Mouse (Mus musculus) heart, postnatal 25 days (tissue): Measurements from ENCODE around the gene Psmf1. TPM values are rescaled to one million over a fixed set of nuclear protein-coding genes. Genes with fewer than 3 reads are reported as not detected.
A peak's percentile ranks its signal among the peaks of the same experiment; 100 is the strongest.

Experiments used
- DNase-seq: peaks from one replicate; pipeline ENCODE4 v3.0.0; 2022; ENCODE audit warnings: low spot score
- intact Hi-C: fragments of 180-260 bp; cut with DNase I; formaldehyde crosslinking; loops from one replicate; pipeline ENCODE4 v1.15.1; 2025
- total RNA-seq, 2 experiments: library from RNA; stranded (reverse); gene quantifications; 2 replicates each; pipeline ENCODE4 v1.2.3; 2021

The Psmf1 gene
- total RNA-seq: 10 to 100 TPM; 23.0 to 24.0 TPM

DNA sequence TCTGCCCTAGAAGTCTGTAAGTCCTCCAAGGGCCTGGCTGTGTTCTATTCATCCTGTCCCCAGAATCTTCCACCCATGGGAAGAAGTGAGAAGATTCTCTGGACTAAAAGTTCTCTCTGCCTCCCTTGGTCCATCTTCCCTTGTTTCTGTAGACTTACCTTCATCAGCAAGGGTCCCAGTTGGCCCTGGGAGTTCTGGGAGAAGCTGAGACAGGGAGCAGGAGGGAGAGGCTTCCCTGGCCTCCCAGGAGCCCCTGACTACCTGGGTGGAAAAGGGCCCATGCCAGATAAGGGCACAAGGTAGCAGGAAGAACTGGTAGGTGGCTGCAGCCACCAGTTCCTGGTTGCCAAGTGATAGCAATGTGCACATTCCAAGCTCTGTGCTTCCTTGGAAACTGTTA, at the start of gene Psmf1:
TSS of gene Psmf1 (minus strand) at position 342 of the 400 bp plus-strand sequence.
- DNase-seq: no peak
- intact Hi-C loops: loop anchor here (5.0 to 10.0 kb wide), 3 partner anchors 169 to 252 kb away; partner anchors contain the start of genes Nsfl1c and Sdcbp2

DNA sequence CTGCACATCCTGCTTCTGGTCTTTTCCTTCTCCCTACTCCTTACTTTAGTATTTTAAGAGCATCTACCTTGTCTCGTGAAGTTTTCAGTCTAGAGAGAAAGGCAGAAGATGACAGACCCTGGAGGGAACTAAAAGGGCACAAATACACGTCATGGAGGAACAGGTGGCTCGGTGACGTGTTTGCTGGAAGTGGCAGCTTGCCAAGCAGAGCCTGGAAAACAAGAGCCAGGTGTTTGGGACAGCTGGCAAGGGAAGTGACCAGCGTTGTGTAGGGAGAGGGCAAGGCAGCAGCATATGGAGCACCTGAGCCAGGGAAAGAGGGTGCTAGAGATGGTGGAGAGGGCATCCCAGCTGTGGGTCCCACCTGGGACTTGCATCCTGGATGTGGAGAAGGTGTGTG, 47.2 kb upstream of the Psmf1 start:
- intact Hi-C loops: no loop called here
- DNase-seq: no peak

DNA sequence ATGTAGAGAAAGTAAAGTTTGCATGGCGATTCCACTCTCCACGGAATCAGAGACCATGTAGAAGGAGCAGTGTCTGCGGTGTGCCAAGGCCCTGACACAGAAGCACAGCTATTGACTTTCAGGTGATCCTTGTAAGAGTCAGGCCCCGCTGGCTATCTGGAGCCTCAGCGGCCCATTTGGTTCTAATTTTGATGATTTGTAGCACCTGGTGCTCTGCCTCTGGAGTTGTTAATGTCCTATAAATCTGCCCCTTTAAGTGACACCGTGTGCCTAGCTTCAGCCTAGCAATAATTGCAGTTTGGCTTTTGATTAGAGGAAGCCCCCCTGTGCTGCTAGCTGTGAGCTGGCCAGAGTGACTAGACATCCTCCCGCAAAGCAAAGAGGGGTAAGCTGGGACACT, 46.2 kb upstream of the Psmf1 start:
- no peak for DNase-seq
- intact Hi-C loops: no loop called here

DNA sequence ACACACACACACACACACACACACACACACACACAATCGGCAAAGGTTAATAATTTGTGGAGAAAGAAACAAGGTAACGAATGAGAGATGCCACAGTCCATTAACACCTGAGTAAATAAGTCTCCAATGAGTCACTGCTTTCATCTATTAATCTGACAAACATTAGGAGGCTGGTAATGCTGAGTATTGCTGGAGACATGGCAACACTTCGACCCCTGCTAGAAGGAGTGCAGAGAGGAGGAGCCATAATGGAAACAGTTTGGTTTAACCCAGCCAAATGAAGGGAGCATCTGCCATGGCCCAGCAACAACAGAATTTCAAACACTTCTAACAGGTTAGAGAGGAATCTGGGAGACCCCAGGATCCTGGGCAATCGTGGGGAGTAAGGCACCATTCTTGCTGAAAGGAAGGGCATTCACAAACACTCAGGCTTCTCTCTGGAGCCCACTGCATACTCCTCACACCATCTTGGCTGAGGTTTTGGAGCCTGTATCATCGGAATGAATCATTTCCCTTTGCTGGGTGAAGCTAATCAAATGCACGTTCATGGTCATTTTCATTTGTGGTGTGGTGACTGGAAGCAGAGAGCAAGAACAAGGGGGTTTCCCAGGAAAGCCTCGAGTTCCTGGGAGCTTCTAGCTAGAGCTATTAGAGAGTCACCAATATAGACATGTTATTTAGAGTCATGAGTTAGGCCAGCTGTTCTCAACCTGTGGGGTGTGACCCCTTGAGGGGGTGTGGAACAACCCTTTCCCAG, 44.4 kb upstream of the Psmf1 start:
- intact Hi-C loops: no loop called here
- DNase-seq: no peak

DNA sequence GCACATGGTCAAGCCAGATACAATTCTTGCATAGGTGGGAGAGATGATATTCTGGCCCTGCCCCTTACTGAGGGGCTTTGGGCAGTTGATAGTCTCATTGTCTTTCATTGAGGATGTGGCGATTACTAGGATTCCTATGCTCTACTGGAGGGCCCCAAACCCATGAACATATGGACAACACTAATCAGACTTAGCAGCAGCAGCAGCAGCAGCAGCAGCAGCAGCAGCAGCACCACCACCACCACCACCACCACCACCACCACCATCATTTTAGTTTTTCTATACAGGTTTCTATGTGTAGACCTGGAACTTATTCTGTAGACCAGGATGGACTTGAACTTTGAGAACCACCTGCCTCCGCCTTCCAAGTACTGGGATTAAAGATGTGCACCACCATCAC, 39.5 kb upstream of the Psmf1 start:
- intact Hi-C loops: no loop called here
- DNase-seq: no peak

DNA sequence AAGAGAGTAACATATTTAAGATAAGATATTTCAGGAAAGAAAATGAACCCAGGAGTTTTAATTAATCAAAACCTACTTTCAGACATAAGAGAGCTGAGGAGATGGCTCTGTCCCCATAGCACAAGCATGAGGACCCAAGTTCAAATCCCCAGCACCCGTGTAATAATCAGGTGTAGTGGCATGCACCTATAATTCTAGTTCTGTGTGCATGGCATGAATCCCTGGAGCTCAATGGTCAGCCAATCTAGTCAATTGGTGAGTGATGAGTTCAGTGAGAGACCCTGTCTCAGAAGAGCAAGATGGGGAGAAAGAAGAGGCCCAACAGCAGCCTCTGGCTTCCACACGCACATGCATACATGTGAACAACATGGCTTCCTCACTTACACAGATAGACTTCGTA, 33.4 kb upstream of the Psmf1 start:
- no peak for DNase-seq
- intact Hi-C loops: no loop called here

DNA sequence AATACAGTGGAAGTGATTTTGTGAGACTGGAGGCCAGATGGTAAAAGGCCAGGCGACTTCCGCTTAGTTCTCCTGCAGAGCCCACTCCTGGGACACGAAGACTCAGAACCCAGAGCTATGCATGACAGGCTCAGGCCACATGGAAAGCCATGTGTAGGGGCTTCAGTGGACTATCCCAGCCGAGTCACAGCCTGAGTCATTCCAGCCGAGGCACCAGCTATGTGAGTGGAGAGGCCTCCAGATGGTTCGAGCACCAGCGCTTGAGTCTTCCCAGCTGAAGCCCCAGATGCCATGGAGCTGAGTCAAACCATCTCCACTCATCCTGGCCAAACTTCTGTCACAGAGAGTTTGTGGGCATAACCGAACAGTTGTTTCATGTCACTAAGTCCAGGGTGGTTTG, 29.5 kb upstream of the Psmf1 start:
- intact Hi-C loops: no loop called here
- DNase-seq: no peak

DNA sequence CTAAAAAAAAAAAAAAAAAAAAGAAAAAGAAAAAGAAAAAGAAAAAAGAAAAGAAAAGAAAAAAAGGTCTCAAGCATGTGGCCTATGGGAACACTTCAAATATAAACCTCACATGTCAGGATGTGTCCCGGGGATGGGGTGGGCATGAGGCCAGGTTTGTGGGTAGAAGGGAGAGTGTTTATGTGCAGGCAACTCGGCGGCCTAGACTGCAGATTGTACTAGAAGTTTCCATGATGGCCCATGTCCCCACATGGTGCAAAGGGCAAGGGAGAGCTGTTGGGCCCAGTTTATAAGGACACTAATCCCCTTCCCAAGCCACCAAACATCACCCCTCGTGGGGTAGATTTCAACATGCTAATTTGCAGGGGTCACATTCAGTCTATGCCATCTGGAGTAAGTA, 28.2 kb upstream of the Psmf1 start:
- DNase-seq: no peak
- intact Hi-C loops: no loop called here

DNA sequence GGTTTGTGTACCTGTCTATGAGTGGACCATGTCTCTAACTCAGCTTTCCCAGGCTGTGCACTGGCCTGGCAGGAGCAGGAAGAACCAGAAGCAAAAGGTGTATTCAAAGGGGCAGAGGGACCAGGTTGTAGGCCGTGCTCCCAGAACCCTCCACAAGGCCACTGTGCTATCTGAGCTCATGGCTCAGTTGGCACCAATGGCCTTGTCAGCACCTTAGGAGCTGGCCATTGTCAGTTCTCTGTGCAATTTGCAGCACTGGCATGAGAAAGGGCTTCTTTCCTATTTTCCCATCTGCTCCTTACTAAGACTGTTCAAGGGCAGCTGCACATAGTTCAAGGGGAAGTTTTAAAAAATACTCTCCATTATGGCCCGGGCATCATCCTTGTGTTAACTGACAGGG, 20.6 kb upstream of the Psmf1 start:
- no peak for DNase-seq
- intact Hi-C loops: no loop called here

DNA sequence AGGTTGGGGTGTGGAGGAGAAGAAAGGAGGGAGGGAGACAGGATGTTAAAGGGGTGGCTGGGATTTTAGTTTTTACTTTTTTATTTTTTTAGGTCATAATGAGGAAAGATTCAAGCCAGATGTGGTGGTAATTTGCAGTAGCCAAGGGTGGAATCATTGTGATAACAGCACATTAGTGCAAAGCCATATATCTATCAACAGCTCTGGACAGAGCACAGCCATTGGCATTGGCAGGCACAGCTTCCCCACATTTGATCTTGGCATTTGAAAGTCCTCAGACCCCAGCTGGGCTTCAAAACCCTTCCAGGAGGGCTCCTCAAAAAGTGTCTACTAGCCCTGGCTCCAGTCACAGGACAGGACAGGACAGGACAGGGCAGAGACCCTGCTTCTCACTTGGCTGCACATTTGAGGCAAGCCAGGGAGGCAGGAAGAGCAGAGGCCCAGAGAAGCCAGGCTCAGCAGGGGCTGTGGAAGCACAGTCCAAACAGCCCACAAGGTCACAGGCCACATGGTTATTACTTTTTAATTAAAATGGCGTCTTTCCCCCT, 14.9 kb upstream of the Psmf1 start:
- DNase-seq: no peak

DNA sequence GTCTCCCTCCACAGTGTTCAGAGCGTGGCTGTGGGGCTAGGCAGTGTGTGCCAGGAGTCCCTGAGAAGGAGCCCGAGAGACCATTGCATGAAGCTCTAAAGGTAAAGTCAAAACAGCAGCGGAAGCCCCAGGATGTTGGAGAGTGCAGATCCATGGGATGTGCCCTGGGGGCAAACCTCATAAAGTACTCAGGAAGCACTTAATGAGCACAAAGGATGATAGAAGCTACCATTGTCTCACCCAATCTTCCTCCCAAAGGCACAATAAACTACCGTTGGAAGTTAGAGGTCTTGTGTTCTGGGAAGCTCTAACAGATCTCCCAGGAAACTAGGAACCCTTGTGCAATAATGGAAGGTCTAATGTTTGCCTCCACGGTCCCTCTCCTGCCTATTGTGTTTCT, 13.5 kb upstream of the Psmf1 start:
- DNase-seq: no peak
- intact Hi-C loops: no loop called here

More for the DNA sequence above, 14.9 kb upstream of the Psmf1 start:
- intact Hi-C loops: no loop called here

DNA sequence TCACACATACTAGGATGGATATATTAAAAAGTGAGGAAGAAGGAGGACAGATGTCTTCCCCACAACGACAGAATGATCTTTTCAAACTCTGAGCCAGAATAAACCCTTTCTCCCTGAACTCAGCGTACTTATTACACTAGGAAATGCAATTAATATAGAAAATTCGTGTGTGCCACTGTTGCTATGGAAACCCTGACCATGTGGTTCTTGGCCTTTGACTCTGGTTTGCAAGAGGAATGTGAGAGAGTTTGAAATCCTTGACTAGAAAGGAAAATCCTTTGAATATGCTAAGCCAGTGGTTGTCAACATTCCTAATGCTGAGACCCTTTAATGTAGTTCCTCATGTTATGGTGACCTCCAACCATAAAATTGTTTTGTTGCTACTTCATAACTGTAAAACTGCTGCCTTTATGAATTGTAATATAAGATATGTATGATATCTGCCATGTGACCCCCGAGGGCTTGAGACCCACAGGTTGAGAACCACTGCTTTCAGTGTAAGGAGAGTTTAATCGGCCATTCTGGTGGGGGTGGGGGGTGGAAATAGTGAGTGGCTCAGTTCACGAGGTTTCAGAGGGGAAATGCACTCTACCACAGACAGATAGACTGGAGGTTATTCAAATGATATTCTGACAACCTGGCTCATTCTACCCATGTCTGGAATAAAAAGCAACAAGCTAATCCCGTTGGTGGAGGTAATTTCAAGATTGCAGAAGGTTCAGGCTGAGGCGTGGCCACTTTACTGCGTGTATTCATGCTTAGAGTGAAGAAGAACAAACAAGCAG, 12.5 kb upstream of the Psmf1 start:
- intact Hi-C loops: no loop called here
- DNase-seq: no peak

DNA sequence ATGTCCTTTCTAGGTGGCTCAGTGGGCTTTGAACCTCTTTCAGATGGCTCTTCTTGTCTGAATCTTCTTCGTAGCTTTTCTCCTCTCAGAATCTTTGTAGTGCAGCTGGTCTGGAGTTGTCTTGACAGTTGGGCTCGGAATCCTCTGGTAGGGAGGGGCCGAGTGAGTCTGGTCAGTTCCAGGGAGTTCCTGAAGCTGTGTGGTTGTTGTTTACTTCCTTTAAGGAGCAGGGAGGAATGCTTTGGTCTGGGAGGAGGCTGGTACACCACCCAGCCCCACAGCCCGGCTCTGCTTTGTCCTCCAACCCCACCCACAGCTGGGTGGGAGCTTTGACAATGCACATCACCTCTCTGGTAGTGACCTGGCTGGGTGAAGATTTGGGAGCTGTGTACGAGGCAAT, 7.3 kb upstream of the Psmf1 start:
- DNase-seq: no peak
- intact Hi-C loops: no loop called here

DNA sequence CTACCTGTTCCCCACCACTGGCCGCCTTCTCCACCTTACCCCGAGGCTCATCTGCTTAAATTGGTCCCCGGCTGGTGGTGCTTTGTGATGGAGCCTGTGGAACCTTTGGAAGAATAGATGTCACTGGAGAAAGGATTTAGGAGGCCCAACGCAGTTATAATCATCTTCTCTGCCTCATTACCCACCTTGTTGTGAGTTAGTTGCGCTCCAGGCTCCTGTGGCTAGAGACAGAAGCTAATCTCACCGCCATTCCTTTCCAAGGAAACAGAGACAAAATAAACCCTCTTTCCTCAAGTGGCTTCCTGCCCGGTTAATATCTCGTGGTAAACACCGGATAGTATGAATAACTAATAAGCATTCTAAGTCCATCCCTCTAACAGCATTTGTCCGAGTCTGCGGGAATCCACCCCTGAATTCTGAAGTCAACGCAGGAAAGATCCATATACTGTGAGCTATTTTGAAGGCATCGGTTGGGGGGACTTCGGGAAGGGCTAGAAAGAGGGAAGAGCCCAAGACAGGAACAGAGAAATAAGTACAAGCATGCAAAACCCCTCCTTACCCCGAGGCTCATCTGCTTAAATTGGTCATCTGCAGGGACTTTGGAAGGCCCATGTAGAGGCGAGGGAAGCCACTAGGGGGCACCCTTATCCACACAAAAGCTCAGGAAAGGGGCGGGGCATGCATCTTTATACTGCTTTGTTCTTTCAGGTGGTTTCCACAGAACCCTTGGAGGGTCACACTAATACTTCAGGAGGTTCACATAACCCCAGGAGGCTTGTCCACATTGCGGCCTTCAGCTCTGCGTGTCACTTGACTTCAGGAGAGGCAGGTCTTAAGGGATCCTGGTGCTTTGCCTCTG, 4.1 kb upstream of the Psmf1 start:
- DNase-seq: no peak
- intact Hi-C loops: loop anchor here (1.0 to 10.0 kb wide), 3 partner anchors 118 to 227 kb away; partner anchors contain the start of gene Sdcbp2

DNA sequence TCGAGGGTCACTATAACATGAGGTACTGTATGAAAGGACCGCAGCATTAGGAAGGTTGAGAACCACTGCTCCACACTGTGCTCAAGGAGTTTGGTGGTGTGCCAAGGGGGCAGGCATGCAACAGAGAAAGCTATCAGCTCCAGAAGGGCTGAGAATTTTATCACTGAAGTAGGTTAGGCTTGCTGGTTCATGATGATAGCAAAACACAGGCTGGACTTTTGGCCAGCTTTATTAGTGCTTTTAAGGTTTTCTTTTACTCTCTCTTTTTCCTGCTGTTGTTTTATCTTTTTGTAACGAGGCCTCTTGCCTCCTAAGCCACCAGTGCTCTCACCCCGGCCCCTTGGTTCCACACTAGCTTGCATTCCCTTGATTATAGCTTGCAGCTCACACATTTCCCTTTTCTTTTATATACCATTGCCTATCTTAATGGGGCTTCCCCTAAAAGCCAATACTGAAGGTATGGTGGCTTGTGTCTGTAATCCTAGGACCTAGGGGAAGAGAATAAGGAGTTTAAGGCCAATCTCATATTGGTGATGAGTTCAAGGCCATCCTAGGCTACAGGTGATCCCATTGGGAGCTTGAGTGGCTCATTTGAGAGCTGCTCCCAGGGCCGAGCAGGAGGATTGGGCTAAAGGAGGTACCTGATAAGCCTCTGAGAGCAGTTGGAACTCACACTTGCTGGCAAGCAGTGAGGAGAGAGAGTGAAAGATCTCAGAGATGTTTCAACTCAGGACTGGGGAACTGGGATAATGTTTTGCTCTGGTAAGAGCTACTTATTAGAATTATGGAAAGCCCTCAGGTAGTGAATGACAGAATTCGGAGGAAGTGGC, 921 bp downstream of the Psmf1 start:
- DNase-seq: no peak
- intact Hi-C loops: loop anchor here (5.0 to 10.0 kb wide), 3 partner anchors 168 to 251 kb away; partner anchors contain the start of genes Nsfl1c and Sdcbp2

DNA sequence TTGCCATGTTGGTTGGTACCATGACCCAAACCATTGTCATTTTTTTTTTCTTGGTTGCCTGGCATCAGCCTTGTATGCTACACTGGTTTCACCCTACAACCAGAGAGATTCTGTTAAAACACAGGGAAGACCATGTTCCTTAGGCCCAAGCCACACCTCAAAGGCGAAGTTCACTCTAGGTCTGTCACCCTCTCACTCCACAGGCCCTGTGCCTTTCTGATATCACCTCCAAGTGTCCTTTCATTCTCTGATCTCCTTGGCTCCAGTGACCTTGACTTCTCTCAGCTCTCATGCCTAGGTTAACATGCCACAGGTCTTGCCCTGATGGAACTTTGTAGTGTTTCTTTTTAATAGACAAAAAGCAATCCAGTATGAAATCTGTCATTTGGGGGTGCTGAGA, 1.9 kb downstream of the Psmf1 start:
- DNase-seq: no peak
- intact Hi-C loops: loop anchor here (5.0 to 10.0 kb wide), 3 partner anchors 167 to 250 kb away; partner anchors contain the start of genes Nsfl1c and Sdcbp2

DNA sequence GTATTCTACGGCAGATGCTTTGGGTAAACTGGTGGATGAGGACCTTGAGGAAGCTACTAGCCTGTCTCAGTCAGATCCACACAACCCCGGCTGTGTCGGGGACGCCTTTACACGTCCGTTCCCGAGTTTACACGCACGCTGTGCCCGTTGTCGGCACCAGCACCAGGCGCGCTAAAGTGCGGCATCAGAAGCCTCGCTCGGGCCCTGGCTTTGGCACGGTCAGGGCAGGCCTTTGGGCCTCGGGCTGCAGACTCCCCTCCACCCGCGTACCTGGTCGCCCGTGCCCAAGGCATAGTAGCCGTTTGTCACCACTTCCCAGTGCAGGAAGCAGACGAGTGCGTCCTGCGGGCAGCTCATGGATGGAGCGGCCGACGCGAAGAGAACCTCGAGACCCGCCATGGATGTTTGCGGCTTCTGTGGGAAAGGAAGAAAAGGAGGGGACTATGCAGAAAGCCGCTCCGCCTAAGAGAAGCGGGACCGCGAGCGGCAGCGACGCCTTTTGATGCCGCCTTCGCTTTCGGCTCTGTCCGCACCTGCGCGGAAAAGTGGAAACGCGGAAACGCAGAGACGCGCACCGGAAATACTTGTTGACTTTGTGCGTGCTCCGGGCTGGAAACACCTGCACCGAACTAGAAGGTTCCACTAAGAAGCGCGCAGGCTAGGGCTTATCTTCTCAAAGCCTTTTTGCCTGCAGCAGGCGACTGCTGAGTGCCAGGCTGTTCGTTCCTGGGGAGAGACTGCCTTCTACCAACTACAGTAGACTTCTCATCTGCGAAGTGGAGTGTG, 3.1 kb downstream of the Psmf1 start:
- intact Hi-C loops: loop anchor here (5.0 to 10.0 kb wide), 3 partner anchors 166 to 249 kb away; partner anchors contain the start of genes Nsfl1c and Sdcbp2
- peak; percentile 66 for DNase-seq

DNA sequence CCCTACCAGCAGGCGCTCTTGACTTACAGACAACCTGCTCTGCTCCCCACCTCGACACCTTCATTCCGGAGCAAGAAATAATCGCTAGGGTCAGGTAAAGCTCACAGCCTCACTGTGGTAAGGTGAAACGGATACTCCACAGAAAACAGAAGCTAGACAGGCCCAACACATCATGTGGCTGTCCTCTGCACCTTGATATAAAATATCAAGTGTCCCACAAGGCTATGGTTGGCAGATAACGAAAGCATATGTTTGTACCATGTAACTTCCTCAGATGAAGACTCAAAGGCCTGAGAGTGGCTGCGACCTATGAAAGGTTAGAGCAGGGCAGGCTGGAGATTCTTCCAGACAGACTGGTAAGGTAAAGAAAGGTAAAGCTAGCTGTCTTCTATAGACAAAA, 4.5 kb downstream of the Psmf1 start:
- intact Hi-C loops: no loop called here
- no peak for DNase-seq
